Mouse (Mus musculus) liver, adult (tissue): ENCODE measurements around the gene Vkorc1.

ENCODE experiments used
- GATA4 ChIP-seq: IDR thresholded peaks from 2 replicates; pipeline ENCODE4 v1.6.1; 2014; ENCODE audit warnings: mild to moderate bottlenecking, low read length; ENCODE audit not compliant: insufficient replicate concordance

The Vkorc1 gene

GRCm38 (mm10) chr7:127896384-127896783 is 967 bp upstream of the Vkorc1 start:
- TF ChIP-seq GATA4 = no peak

GRCm38 (mm10) chr7:127894480-127894879 is 937 bp downstream of the Vkorc1 start:
- TF ChIP-seq GATA4 = no peak

GRCm38 (mm10) chr7:127890798-127891197 is 4.6 kb downstream of the Vkorc1 start, which contains the start of gene Prss53:
Gene Prss53, minus strand, starts transcription at chr7:127890970.
- TF ChIP-seq GATA4 = no peak

- no peak for TF ChIP-seq GATA4
Measured at GRCm38 (mm10) chr7:127888821-127889220, 6.6 kb downstream of the Vkorc1 start.

GRCm38 (mm10) chr7:127887781-127888180 is 7.6 kb downstream of the Vkorc1 start:
- TF ChIP-seq GATA4 = no peak

GRCm38 (mm10) chr7:127887191-127887590 is 8.2 kb downstream of the Vkorc1 start:
- TF ChIP-seq GATA4 = no peak

GRCm38 (mm10) chr7:127886551-127886950 is 8.9 kb downstream of the Vkorc1 start:
- TF ChIP-seq GATA4 = no peak

- TF ChIP-seq GATA4 = no peak
Measured at GRCm38 (mm10) chr7:127885951-127886350, 9.5 kb downstream of the Vkorc1 start.

- TF ChIP-seq GATA4 = no peak
Measured at GRCm38 (mm10) chr7:127880431-127880830, 15.0 kb downstream of the Vkorc1 start.

GRCm38 (mm10) chr7:127879301-127879700 is 16.1 kb downstream of the Vkorc1 start:
- no peak for TF ChIP-seq GATA4

GRCm38 (mm10) chr7:127876467-127877348 is 18.7 kb downstream of the Vkorc1 start, which contains the start of gene Zfp668:
Gene Zfp668, minus strand, starts transcription at chr7:127876828.
- TF ChIP-seq GATA4 = no peak

- no peak; the same call in 1 of the 2 replicates for TF ChIP-seq GATA4
Measured at GRCm38 (mm10) chr7:127876041-127876466, 19.4 kb downstream of the Vkorc1 start, which contains the start of gene Zfp646. Gene Zfp646, plus strand, starts transcription at chr7:127876221.

GRCm38 (mm10) chr7:127875627-127876001 is 19.8 kb downstream of the Vkorc1 start:
- TF ChIP-seq GATA4 = no peak

GRCm38 (mm10) chr7:127874812-127875626 is 20.4 kb downstream of the Vkorc1 start:
- no peak for TF ChIP-seq GATA4

GRCm38 (mm10) chr7:127870136-127870821 is 25.1 kb downstream of the Vkorc1 start:
- TF ChIP-seq GATA4 = no peak

GRCm38 (mm10) chr7:127869149-127869810 is 26.1 kb downstream of the Vkorc1 start:
- TF ChIP-seq GATA4 = no peak
